Mouse (Mus musculus): ENCODE results near the gene Limch1. TPM values are rescaled to one million over a fixed set of nuclear protein-coding genes. Genes with fewer than 3 reads are reported as not detected.

The Limch1 gene
- polyA plus RNA-seq, 1 experiment = 15.7 TPM

DNA sequence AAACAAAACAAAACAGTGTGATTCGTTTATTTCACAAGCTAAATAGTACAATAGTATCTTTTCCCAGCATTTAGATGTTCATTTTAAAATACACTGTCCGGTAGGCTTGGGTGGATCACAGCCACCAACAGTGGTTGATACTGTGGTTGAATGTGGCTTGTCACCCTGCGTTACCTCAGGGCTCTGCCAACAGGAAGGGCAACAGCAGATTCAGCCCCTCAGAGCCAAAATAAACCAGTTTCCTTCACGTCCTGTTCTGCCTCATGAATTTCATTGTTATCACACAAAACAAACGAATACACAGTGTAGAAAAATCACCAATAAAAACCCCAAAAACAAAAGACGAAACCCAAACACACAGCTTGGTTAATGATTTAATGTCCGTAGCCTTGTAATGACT, 102.5 kb downstream of the Limch1 start:
- TF ChIP-seq EP300 (IDR thresholded peaks at IDR 0.05; ENCODE audit: insufficient read depth, low read depth, low read length) (no peak), POLR2A (IDR thresholded peaks at IDR 0.05; ENCODE audit: insufficient read depth, low read length) (no peak)
- H3K9me3 ChIP-seq (replicated peaks; ENCODE audit: control insufficient read depth, insufficient read depth, low read length, poor library complexity, severe bottlenecking) = 0 out of 2 replicates have a peak, but pooled peaks cover 1% of the 10 kb centered on the region
- H3K36me3 ChIP-seq (ENCODE audit: control insufficient read depth, insufficient read depth, low read length, poor library complexity, severe bottlenecking) = no peaks in the 10 kb centered on the region
- H3K27ac ChIP-seq (ENCODE audit: insufficient read depth, low read length) = no peak overlapping the region
- no peaks in the 10 kb centered on the region for H3K27me3 ChIP-seq (ENCODE audit: control insufficient read depth, insufficient read depth, low read length, poor library complexity, severe bottlenecking)
- no peak overlapping the region for H3K4me3 ChIP-seq (ENCODE audit: low read depth, low read length)
- no peak overlapping the region for H3K9ac ChIP-seq (ENCODE audit: low read depth, poor library complexity, severe bottlenecking)
- no peaks in the 10 kb centered on the region for H3K4me1 ChIP-seq (ENCODE audit: control insufficient read depth, insufficient read depth, low read length)

DNA sequence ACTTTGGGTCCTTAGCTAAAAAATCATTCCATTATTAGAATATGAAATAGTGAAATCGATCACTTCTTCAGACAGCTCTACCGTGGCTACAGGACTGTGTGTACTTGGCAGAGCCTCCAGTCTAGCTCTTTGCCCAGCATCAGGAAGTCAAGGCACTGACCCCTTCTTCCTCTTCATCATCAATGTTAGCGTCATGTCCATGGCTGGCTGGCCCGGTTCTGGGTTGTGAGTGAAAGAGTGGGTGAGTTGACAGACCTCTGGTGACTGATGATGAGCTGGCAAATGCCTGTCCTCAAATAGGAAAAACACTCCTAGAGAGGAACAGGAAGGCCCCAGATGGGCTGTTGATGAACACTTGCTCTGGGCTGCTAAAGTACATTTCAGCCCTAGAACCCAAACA, 103.5 kb downstream of the Limch1 start:
- TF ChIP-seq POLR2A (IDR thresholded peaks at IDR 0.05; ENCODE audit: insufficient read depth, low read length) = no peak
- TF ChIP-seq CTCF (IDR thresholded peaks at IDR 0.05; ENCODE audit: low read depth, low read length) = no peak
- TF ChIP-seq EP300 (IDR thresholded peaks at IDR 0.05; ENCODE audit: insufficient read depth, low read depth, low read length) = no peak
- no peak overlapping the region for H3K4me3 ChIP-seq (ENCODE audit: low read depth, low read length)
- H3K9me3 ChIP-seq (replicated peaks; ENCODE audit: control insufficient read depth, insufficient read depth, low read length, poor library complexity, severe bottlenecking) = peaks cover 2% of the 10 kb centered on the region; the same call in 1 of the 2 replicates

DNA sequence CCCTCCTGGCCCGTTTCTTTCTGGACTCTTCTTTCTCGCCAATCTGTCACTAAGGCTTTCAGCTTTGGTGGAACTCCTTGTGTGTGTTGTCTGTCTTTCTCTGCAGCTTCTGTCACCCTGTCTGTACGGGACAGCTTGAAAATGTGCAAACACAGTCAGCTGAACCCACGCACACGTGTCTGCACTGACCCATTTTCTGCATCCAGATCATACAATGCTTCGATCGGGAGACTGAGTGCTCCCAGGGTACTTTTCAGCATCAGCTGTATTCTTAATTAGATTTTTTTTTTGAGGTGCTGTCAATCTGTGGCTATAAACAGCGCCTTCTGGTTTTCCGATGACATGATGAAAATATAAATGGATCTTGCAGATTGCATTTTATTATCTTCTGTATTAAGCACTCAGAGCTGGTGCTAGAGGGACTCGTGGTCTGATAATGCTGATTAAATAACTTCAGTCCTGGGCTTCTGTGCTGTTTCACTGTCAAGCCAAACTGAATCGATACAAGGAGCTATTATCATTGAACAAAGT, 105.2 kb downstream of the Limch1 start:
- Histone ChIP-seq H3K4me1 (ENCODE audit: control insufficient read depth, insufficient read depth, low read length) (no peaks in the 10 kb centered on the region), H3K9ac (ENCODE audit: low read depth, poor library complexity, severe bottlenecking) (no peak overlapping the region), H3K4me3 (ENCODE audit: low read depth, low read length) (no peak overlapping the region), H3K27me3 (ENCODE audit: control insufficient read depth, insufficient read depth, low read length, poor library complexity, severe bottlenecking) (no peaks in the 10 kb centered on the region), H3K9me3 (replicated peaks; ENCODE audit: control insufficient read depth, insufficient read depth, low read length, poor library complexity, severe bottlenecking) (peaks cover 2% of the 10 kb centered on the region; the same call in 1 of the 2 replicates), H3K36me3 (ENCODE audit: control insufficient read depth, insufficient read depth, low read length, poor library complexity, severe bottlenecking) (no peaks in the 10 kb centered on the region), H3K27ac (ENCODE audit: insufficient read depth, low read length) (no peak overlapping the region)
- TF ChIP-seq EP300 (IDR thresholded peaks at IDR 0.05; ENCODE audit: insufficient read depth, low read depth, low read length) = no peak
- TF ChIP-seq CTCF (IDR thresholded peaks at IDR 0.05; ENCODE audit: low read depth, low read length) = no peak
- no peak for TF ChIP-seq POLR2A (IDR thresholded peaks at IDR 0.05; ENCODE audit: insufficient read depth, low read length)

More for the DNA sequence above, 103.5 kb downstream of the Limch1 start:
- H3K36me3 ChIP-seq (ENCODE audit: control insufficient read depth, insufficient read depth, low read length, poor library complexity, severe bottlenecking) = no peaks in the 10 kb centered on the region
- no peak overlapping the region for H3K27ac ChIP-seq (ENCODE audit: insufficient read depth, low read length)
- no peaks in the 10 kb centered on the region for H3K27me3 ChIP-seq (ENCODE audit: control insufficient read depth, insufficient read depth, low read length, poor library complexity, severe bottlenecking)
- H3K9ac ChIP-seq (ENCODE audit: low read depth, poor library complexity, severe bottlenecking) = no peak overlapping the region
- H3K4me1 ChIP-seq (ENCODE audit: control insufficient read depth, insufficient read depth, low read length) = no peaks in the 10 kb centered on the region

DNA sequence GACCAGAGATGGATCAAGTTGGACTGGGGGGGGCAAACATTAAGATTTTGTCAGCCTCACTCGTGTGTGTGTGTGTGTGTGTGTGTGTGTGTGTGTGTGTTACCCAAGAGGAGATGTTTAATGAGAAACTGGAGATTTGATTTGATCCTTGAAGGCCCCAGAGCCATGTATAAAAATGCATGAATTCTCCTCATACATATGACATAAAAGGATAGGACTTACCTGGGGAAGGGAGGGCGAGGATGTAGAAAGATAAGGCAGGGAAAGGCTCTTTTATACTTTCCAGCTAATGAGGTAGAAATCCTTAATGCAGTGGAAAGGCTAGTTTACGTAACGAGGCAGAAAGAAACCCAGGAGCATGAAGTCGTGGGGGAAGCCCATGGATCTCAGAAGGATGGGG, 106.1 kb downstream of the Limch1 start:
- H3K27ac ChIP-seq (ENCODE audit: insufficient read depth, low read length) = no peak overlapping the region
- H3K4me3 ChIP-seq (ENCODE audit: low read depth, low read length) = no peak overlapping the region
- no peaks in the 10 kb centered on the region for H3K4me1 ChIP-seq (ENCODE audit: control insufficient read depth, insufficient read depth, low read length)
- no peak for TF ChIP-seq EP300 (IDR thresholded peaks at IDR 0.05; ENCODE audit: insufficient read depth, low read depth, low read length)
- no peaks in the 10 kb centered on the region for H3K27me3 ChIP-seq (ENCODE audit: control insufficient read depth, insufficient read depth, low read length, poor library complexity, severe bottlenecking)
- no peaks in the 10 kb centered on the region for H3K36me3 ChIP-seq (ENCODE audit: control insufficient read depth, insufficient read depth, low read length, poor library complexity, severe bottlenecking)
- H3K9me3 ChIP-seq (replicated peaks; ENCODE audit: control insufficient read depth, insufficient read depth, low read length, poor library complexity, severe bottlenecking) = peaks cover 2% of the 10 kb centered on the region; the same call in 1 of the 2 replicates
- H3K9ac ChIP-seq (ENCODE audit: low read depth, poor library complexity, severe bottlenecking) = no peak overlapping the region

DNA sequence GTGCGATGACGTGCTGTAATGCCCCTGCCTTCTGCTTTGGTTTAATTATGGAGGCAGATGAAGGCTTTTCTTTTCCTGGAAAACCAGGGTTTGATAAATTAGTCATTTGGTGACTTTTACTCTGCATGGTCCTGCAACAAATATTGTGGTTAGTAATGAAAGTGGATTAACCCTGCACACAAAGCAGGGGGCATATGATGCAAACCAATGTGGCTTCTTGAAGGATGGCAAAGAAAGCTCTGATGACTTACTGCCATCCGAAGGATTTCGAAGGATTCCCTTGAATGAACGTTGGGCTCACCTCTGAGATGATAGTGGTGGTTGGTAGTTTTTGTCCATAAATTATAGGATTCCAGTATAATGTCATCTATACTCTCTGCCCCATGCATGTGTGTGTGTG, 108.6 kb downstream of the Limch1 start:
- no peaks in the 10 kb centered on the region for H3K27me3 ChIP-seq (ENCODE audit: control insufficient read depth, insufficient read depth, low read length, poor library complexity, severe bottlenecking)
- H3K4me3 ChIP-seq (ENCODE audit: low read depth, low read length) = no peak overlapping the region
- no peak overlapping the region for H3K9ac ChIP-seq (ENCODE audit: low read depth, poor library complexity, severe bottlenecking)
- H3K9me3 ChIP-seq (replicated peaks; ENCODE audit: control insufficient read depth, insufficient read depth, low read length, poor library complexity, severe bottlenecking) = peaks cover 2% of the 10 kb centered on the region
- TF ChIP-seq CTCF (IDR thresholded peaks at IDR 0.05; ENCODE audit: low read depth, low read length) (no peak), EP300 (IDR thresholded peaks at IDR 0.05; ENCODE audit: insufficient read depth, low read depth, low read length) (no peak), POLR2A (IDR thresholded peaks at IDR 0.05; ENCODE audit: insufficient read depth, low read length) (no peak)
- no peaks in the 10 kb centered on the region for H3K4me1 ChIP-seq (ENCODE audit: control insufficient read depth, insufficient read depth, low read length)
- H3K27ac ChIP-seq (ENCODE audit: insufficient read depth, low read length) = no peak overlapping the region
- no peaks in the 10 kb centered on the region for H3K36me3 ChIP-seq (ENCODE audit: control insufficient read depth, insufficient read depth, low read length, poor library complexity, severe bottlenecking)

DNA sequence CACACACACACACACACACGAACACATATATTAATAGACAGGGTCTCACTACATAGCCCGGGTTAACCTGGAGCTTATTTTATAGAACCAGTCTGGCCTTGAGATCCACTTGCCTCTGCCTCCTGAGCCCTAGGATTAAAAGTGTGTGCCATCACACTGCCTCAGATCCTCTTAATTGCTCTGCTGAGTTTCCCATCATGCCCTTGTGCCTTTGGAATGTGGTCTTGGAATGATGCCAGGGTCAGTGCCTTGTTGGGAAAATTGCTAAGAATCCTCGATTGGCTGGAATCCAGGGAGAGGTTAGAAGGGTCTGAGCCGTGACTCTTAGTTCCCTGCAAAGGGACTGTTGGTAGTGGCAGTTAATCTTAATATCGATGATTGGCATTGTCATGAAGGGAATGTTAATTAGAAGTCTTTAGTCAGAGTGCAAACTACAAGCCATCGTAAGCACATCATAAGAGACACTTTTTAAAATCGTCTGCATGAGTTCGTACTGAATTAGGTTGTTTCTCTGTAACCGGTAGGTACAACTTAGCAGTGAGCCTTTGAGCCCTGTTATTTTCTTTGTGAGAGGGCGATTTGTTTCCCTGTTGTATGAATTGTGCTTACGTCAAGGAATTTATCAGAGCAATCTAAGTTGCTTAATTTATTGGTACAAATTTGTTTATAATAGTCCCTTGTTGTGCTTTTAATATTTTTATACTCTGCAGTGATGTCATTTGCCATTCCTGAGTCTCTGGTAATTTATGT, 109.9 kb downstream of the Limch1 start:
- no peak for TF ChIP-seq CTCF (IDR thresholded peaks at IDR 0.05; ENCODE audit: low read depth, low read length)
- TF ChIP-seq EP300 (IDR thresholded peaks at IDR 0.05; ENCODE audit: insufficient read depth, low read depth, low read length) = no peak
- no peak for TF ChIP-seq POLR2A (IDR thresholded peaks at IDR 0.05; ENCODE audit: insufficient read depth, low read length)
- Histone ChIP-seq H3K9me3 (replicated peaks; ENCODE audit: control insufficient read depth, insufficient read depth, low read length, poor library complexity, severe bottlenecking) (peaks cover 2% of the 10 kb centered on the region), H3K27ac (ENCODE audit: insufficient read depth, low read length) (no peak overlapping the region)

More for the DNA sequence above, 109.9 kb downstream of the Limch1 start:
- H3K36me3 ChIP-seq (ENCODE audit: control insufficient read depth, insufficient read depth, low read length, poor library complexity, severe bottlenecking) = no peaks in the 10 kb centered on the region
- H3K27me3 ChIP-seq (ENCODE audit: control insufficient read depth, insufficient read depth, low read length, poor library complexity, severe bottlenecking) = no peaks in the 10 kb centered on the region
- H3K9ac ChIP-seq (ENCODE audit: low read depth, poor library complexity, severe bottlenecking) = no peak overlapping the region
- no peak overlapping the region for H3K4me3 ChIP-seq (ENCODE audit: low read depth, low read length)
- no peaks in the 10 kb centered on the region for H3K4me1 ChIP-seq (ENCODE audit: control insufficient read depth, insufficient read depth, low read length)
